Mouse (Mus musculus) olfactory bulb, adult 2 months (tissue): ENCODE results near the gene Rbp3. TPM values are rescaled to one million over a fixed set of nuclear protein-coding genes. Genes with fewer than 3 reads are reported as not detected.

Source experiments
- H3K27ac ChIP-seq: fragments of 200-500 bp; 2 replicates; pipeline ENCODE4 v1.5.1; 2012; ENCODE audit warnings: low read depth, low read length; ENCODE audit not compliant: insufficient read depth
- H3K4me1 ChIP-seq: fragments of 200-500 bp; 2 replicates; pipeline ENCODE4 v1.6.1; 2012; ENCODE audit warnings: low read length; ENCODE audit not compliant: control insufficient read depth, insufficient read depth
- H3K4me3 ChIP-seq: fragments of 200-500 bp; 2 replicates; pipeline ENCODE4 v1.5.1; 2012; ENCODE audit warnings: mild to moderate bottlenecking, low read depth, low read length, moderate library complexity; ENCODE audit not compliant: insufficient read depth
- CTCF ChIP-seq: fragments of 200-500 bp; IDR thresholded peaks from 2 replicates; pipeline ENCODE4 v1.5.1; 2012; ENCODE audit warnings: low read depth, mild to moderate bottlenecking, low read length, moderate library complexity; ENCODE audit not compliant: insufficient read depth
- POLR2A ChIP-seq: fragments of 200-500 bp; IDR thresholded peaks from 2 replicates; pipeline ENCODE4 v1.6.1; 2012; ENCODE audit warnings: mild to moderate bottlenecking, low read depth, low read length, moderate library complexity; ENCODE audit not compliant: insufficient read depth
- WGBS: fragments of 180-500 bp; shearing (Covaris S2); methylation state at CpG from one replicate; pipeline ENCODE4 v1.1.7; 2018; 5-methylcytosine and 5-hydroxymethylcytosine counted together
- polyA plus RNA-seq: library from polyadenylated mRNA; stranded (reverse); fragments of >200 nt; gene quantifications from 2 replicates; pipeline ENCODE4 v1.2.4, GENCODE M21; 2012; ENCODE audit warnings: low replicate concordance; ENCODE audit not compliant: missing spikeins, insufficient read depth, insufficient read length

Gene Rbp3
- polyA plus RNA-seq, 1 experiment, result not detected

DNA sequence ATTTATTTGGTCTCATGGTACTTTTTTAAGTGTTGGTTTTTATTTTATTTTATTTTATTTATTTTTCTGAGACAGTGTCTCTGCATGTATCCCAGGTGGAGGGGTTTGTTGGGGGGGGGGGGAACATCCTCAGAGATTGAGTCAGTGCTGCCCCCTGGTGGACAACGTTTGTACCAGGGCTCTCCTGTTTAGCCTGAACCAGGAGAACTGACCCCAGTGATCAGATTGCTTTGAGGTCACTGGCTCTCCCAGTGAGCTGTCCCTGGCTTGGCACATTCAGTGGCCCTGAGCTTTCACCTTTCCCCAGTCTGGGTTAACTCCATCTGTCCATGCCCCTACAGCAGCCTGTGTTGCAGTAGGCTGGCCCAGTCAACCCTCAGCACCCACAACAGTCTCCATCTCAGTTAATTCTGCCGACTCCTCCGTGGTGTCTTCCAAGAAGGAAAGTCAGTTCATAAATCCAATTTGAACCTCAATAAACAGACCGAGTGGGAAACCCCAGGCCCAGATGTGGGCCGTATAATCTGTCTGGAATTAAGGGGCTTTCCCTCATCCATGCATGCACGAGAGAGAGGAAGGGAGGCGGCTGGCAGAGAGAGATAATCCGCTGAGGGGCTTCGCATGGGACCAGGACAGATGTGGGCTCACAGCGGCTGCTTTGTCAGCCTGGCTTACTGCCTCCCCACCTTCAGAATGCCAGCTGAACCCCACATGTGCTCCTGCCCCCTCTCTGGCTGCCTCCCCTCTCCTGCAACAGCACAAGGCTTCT lies 20.7 kb upstream of the Rbp3 start:
- 72% methylated on average over 10 of the region's 10 CpGs for WGBS
- Histone ChIP-seq H3K4me3 (no peak overlapping the region), H3K4me1 (peaks cover 10% of the 10 kb centered on the region), H3K27ac (no peak overlapping the region)
- no peak for TF ChIP-seq POLR2A
- peak; percentile 21; the same call in 1 of the 2 replicates for TF ChIP-seq CTCF

DNA sequence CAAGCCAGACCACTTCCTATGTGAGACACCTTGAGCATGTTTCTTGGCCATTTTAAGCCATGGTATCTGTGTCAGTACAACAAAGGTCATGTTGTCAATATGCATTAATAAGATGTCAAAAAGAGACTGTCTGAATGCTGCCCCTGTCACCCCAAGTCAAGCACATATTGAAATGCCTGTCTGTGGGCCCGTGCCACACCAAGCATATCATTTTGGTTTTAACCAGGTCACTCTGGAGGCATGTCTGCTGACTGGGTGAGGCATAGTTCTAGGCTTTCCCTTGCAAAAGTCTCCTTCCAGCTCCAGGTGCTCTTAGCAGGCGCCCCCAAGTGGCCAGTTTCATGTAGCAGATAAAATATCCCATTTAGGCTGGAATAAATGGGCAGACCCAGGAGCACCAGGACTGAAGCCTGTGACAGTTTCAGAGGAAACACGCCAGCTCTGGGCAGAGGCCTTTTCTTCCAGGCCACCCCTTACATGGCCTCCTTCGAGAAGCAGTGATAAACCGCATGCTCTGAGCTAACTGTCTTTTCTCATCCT lies 20.0 kb upstream of the Rbp3 start:
- 50% methylated on average over 5 of the region's 5 CpGs for WGBS
- TF ChIP-seq POLR2A, result no peak
- TF ChIP-seq CTCF, result no peak
- Histone ChIP-seq H3K4me1 (peaks cover 10% of the 10 kb centered on the region), H3K27ac (no peak overlapping the region), H3K4me3 (no peak overlapping the region)

DNA sequence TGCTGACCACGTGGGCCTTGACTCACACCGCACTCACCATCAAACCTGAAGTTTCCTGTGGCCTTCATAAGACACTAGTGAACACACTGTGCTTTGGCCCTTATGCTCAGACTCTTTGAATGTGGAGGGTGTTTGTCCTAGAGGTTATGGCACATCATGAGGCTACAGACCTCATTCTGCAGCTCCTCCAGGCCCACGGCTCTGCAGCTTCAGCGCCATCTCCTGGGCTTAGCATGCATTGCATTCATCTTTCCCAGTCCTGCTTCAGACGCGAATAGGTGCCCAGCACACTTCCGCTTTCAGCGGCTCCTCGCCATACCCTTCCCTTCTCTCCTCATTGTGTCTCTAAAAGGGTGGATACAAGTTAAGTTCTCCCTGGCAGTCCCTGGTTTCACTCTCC lies 14.7 kb upstream of the Rbp3 start:
- Histone ChIP-seq H3K4me1 (peaks cover 9% of the 10 kb centered on the region), H3K27ac (no peak overlapping the region), H3K4me3 (peak overlapping the region; percentile 4; the same call in 1 of the 2 replicates)
- TF ChIP-seq POLR2A, result no peak
- TF ChIP-seq CTCF, result peak; percentile 85
- WGBS, result 31% methylated on average over 9 of the region's 9 CpGs

DNA sequence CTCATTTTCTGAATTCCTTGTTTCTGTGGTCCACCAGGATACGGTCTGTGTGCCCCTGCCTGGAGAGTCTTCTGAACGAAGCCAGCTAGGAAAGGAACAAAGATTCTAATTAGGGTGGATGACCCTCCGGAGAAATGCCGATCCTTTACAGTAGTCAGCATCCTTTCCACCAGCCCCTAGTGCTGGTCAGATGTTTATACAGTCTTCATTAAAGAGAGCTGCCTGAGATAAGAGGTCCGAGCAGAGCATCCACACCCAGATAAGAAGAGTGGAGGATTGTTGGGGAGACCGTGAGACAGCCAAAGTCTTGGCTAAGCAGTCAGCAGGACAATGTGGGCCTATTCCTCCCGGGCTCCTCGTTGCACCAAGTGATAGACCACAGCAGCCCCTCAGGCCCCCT lies 13.1 kb upstream of the Rbp3 start, which contains the start of gene Gdf2:
Gdf2 (plus strand) TSS at position 301 of the 400 bp plus-strand sequence.
- peaks cover 5% of the 10 kb centered on the region; the same call in 1 of the 2 replicates for H3K4me1 ChIP-seq
- 87% methylated on average over 8 of the region's 8 CpGs for WGBS
- H3K4me3 ChIP-seq, result no peak within 1 kb of the TSS

DNA sequence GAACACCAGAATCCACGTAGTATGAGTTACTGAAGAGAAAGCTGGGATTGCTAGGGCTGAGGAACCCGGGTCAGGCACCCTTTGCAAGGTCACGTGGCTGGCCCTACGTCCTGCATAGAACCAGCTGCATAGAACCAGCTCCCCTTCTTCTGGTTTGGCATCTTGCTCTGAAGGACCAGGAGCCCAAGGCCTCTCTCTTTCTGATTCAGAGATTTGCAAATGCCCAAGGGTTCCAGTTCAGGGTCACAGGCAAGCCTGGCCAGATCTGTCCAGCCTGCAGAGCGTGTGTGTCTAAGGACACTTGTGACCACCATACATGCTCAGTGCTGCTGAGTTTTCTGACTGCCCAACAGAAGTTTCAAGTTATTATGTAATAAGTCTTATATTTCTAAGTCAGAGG lies 11.6 kb upstream of the Rbp3 start:
- WGBS, result 85% methylated on average over 5 of the region's 5 CpGs
- TF ChIP-seq POLR2A (no peak), CTCF (no peak)
- Histone ChIP-seq H3K4me1 (no peaks in the 10 kb centered on the region), H3K27ac (no peak overlapping the region), H3K4me3 (no peak overlapping the region)

More for the DNA sequence above, 13.1 kb upstream of the Rbp3 start, which contains the start of gene Gdf2:
- no peak within 1 kb of the TSS for H3K27ac ChIP-seq
- TF ChIP-seq CTCF, result no peak
- no peak for TF ChIP-seq POLR2A

DNA sequence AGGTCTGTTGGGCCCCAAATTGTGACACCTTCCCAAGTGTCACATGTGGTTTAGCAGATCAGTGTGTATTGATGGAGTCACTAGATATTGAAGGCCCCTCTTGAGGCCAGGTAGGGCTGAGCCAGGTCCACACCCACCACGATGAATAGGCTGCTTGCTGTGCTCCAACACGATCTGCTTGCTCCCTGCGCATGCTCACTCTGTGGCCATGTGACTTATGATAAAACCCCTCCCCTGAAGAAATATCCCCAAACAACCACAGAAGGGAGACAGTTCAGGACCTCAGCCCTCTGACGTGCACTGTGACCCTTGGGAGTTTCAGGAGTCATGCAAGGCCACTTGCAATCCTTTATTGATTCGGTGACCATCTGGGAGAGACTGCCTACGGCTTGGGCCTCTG lies 7.7 kb upstream of the Rbp3 start:
- no peak for TF ChIP-seq POLR2A
- no peak for TF ChIP-seq CTCF
- WGBS, result 88% methylated on average over 6 of the region's 6 CpGs
- Histone ChIP-seq H3K4me1 (no peaks in the 10 kb centered on the region), H3K27ac (no peak overlapping the region), H3K4me3 (no peak overlapping the region)

DNA sequence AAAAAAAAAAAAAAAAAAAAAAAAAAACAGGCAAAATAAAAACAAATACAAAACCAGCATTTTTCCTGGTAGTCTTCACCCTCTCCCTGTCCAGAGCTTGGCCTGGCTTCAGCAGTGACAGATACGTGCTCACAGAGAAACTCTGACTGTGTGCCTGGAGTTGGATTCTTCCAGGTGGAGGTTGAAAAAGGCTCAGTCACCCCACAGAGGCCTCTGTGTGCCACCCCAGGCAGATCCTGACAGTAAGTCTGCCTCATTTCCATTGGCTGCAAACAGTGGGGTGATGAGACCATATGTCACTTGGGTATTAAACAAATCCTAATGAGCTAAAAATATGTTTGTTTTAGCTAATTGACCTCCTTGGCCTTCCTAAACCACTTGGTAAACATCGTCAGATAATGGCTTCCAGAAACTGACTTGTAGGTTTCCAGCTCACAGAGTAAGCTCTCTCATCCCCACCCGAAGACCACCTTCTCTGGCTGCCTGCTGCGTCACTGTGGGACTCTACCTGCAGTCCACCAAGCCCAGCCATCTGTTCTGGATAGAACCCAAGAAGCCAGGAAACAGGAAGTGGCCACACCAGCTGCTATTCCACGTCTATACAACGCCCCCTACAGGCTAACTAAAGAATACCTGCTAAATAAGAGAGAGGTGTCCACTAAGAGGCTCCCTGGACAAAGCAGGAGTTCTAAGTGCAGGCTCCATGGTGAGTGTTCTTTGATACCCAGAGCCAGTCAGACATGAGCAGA lies 1.4 kb upstream of the Rbp3 start:
- H3K27ac ChIP-seq, result no peak overlapping the region
- no peak overlapping the region for H3K4me3 ChIP-seq
- no peaks in the 10 kb centered on the region for H3K4me1 ChIP-seq
- WGBS, result 70% methylated on average over 6 of the region's 6 CpGs
- TF ChIP-seq CTCF (no peak), POLR2A (no peak)

DNA sequence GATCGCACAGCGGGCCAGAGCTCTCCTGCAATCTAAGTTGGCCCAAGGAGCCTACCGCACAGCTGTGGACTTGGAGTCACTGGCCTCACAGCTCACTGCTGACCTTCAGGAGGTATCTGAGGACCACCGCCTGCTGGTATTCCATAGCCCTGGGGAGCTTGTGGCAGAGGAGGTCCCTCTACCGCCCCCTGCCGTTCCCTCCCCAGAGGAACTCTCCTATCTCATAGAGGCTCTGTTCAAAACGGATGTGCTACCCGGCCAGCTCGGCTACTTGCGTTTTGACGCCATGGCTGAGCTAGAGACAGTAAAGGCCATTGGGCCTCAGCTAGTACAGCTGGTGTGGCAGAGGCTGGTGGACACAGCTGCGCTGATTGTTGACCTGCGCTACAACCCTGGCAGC lies 2.3 kb downstream of the Rbp3 start:
- WGBS, result 89% methylated on average over 13 of the region's 13 CpGs
- no peaks in the 10 kb centered on the region for H3K4me1 ChIP-seq
- H3K4me3 ChIP-seq, result no peak overlapping the region
- TF ChIP-seq CTCF, result no peak
- TF ChIP-seq POLR2A, result no peak
- no peak overlapping the region for H3K27ac ChIP-seq

DNA sequence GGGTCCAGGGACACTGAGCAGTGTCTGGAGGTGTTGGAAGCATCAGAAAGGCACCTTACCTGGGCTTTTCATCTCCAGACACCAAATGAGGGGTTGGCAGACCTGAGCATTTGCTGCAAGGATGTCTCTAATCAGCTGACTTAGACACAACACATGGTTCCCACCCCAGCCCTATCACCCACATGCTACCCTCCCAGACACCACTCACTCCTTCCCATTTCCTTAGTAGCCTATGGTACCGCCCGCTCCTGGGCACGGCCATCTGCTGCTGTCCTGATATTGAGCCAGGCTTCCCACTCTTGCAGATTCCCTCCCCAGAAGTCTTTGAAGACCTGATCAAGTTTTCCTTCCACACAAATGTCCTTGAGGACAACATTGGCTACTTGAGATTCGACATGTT lies 4.4 kb downstream of the Rbp3 start:
- 94% methylated on average over 4 of the region's 4 CpGs for WGBS
- TF ChIP-seq POLR2A (no peak), CTCF (no peak)
- Histone ChIP-seq H3K27ac (no peak overlapping the region), H3K4me1 (no peaks in the 10 kb centered on the region), H3K4me3 (no peak overlapping the region)
